Mouse (Mus musculus): ENCODE measurements around the gene Ufsp1.

Gene Ufsp1

DNA sequence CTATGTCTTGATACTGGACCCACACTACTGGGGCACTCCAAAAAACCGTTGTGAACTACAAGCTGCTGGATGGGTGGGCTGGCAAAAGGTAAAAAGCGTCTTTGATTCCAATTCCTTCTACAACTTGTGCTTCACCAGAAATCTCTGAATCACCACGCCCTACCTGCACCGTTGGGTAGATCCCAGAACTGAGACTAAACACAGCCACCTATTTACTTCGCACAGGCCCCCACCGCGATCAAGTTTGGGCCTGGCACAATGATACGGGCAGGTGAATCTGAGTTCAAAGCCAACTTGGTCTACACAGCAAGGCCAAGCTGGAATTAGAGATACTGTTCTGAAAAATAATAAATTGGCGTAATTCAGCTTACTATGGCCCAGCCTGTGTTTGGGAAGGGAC, 867 bp downstream of the Ufsp1 start:
- DNase-seq (ENCODE audit: low spot score in 2 of 2), result no peak

DNA sequence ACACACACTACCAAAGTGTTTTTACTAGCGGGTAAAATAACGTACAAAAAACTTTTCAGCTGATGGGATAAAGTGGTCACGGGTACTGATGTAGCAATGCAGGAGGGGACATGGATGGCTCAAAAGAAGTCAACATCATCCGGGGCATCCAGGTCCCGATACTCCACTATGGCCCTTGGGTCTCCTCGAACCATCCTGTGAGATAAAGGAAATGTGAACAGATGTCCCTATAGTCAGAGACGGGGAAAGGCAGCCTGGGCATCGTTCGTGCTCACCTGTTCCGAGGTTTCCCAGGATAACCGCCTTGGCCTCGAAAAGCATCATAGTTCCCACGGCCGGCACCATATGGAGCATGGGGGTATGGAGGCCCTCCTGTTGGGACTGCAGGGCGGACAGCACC, 1.3 kb downstream of the Ufsp1 start:
- no peak for DNase-seq (ENCODE audit: low spot score in 2 of 2)

DNA sequence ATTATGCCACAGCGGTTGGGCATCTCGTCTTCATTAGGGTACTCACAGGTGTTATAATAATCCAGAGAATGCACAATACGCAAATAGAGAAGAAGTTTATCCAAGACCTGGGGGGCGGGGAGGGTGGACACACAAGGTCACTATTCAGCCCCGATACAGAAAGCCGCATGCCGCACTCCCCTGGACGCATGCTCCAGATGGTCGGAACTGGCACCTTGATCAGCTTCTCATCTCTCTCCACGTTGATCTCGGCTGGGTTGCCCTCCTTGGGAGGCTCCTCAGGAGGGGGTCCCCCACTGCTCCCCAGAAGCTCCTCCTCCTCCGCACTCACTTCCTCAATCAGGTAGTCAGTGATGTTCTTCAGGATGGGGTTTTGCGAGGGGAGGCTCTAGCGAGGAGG, 2.7 kb downstream of the Ufsp1 start:
- DNase-seq (ENCODE audit: low spot score in 2 of 2), result no peak

DNA sequence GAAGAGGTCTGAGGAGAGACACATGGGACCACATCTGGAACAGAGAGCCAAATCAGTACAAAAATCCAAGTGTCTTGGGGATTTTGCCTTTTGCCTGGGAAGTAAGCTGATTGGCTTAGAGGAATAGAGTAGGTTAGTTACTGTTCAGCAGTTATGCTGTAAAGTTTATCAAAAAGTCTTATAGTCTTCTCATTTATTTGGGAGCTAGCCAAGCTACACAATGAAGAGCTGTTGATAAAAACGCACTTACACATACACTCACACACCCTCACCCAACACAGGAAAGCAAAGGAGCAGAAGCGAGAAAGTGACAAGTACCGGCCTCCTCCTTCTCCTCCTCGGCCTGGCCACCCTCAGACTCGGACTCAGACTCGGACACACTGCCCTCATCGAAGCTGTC, 4.8 kb downstream of the Ufsp1 start:
- DNase-seq (ENCODE audit: low spot score in 2 of 2), result no peak

DNA sequence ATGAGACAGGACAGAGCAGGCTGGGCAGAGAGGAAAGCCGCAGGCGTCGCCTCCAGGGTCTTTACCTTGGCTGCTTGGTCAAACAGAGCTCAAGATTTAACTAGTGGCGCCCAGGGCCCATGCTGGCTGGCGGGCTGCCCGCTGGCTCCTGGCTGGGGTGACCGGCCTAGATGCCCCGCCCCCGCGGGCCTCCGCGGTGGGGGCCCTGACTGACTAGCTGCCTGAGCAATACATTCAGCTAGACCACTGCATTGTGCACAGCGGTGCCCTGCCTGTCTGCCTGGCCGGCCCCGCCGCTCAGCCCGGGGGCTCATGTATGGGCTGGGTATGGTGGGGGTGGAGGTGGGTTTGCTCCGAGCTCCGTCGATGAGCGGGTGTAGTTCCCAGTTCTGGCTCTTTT, 6.8 kb downstream of the Ufsp1 start:
- DNase-seq (ENCODE audit: low spot score in 2 of 2), result no peak

DNA sequence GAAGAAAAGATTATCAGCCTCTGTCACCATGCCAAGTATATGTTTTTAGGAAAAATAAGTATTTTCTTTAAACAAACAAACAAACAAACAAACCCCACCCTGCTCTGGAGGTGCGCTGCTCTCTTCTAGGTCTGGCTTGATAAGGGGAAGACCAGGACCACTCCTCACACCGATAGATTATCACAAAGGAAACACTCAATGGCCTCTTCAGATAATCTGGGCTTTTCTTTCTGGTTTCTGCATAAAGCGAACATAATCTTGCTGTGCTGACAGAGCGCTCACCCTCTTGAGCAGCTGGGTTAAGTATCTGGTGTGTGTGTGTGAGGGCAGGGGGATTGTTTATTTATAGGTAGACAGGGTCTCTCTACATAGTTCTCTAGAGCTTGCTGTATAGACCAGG, 9.2 kb downstream of the Ufsp1 start:
- no peak for DNase-seq (ENCODE audit: low spot score in 2 of 2)

DNA sequence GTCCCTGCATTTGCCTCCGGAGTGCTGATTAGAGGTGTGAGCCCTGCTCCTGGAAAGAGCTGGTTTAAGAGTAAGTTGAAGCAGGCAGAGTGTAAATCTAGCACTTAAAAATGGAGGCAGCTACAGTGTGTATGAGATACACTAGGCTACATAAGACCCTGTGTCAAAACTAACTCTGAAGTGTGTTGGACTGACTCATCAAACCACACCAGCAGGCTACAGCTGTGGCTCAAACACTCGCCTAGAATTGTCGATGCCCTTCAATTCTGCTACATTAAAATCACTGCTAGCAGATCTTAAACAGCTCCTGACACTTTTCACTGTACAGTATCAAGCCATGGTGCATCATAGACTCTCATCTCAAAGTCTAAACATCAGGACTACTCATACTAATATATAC, 9.7 kb downstream of the Ufsp1 start:
- DNase-seq (ENCODE audit: low spot score in 2 of 2), result no peak

DNA sequence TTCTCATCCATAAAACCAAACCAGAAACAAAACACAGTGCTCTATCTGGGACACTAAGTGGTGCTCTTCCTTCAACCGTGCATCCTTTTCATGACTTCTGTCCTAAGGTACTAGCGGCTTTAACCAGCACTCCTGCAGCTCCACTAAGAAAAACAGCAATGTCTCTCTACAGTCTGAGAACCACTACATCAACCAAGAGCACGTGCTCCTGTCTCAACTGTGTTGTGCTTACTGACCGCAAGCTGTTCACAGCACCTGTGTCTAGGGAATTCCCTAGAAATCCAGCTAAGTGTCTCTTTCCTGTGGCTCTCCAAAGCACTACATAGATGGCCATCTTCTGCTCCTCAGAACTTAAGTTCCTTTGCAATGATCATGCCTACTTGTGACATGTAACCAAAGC, 10.4 kb downstream of the Ufsp1 start:
- no peak for DNase-seq (ENCODE audit: low spot score in 2 of 2)

DNA sequence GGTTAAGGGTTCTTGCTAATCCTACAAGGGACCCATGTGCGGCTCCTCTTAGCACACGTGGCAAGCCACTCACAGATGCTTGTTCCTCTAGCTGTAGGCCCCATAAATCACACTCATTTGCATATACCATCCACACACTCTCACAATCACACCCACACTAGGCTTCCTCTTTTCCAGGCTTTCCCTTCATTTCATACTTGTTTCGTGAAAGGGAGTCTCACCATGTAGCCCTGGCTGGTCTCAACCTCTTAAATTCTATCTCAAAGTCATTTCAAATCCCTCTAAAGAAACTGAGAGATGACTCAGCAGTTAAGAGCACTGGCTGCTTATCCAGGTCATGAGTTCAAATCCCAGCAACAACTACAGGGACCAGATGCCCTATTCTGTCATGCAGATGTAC, 11.4 kb downstream of the Ufsp1 start:
- DNase-seq (ENCODE audit: low spot score in 2 of 2), result no peak

DNA sequence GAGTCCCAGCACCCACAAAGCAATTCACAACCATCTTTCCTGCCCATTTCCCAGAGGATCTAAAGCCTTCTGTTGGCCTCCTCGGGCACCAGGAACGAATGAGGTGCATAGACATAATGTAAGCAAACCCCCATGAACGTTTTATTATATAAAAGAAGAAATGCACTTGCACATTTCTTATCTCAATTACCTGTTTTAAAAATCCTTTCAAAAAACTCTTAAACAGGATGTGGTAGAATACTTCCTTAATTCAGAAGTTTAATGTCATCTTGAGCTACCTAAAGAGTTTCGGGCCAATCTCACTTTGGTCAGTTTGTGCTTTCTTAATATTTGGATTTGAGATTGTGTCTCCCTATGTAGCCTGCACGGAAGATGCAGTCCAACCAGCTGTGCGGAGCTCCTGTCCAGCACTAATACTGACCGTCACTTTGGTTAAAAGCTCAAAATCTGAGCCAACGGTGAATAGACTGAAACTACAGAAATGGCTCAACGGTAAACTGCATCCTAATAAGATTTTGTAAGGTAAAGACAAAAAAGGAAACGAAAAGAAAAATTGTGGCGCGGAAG, 12.1 kb downstream of the Ufsp1 start:
- no peak for DNase-seq (ENCODE audit: low spot score in 2 of 2)

DNA sequence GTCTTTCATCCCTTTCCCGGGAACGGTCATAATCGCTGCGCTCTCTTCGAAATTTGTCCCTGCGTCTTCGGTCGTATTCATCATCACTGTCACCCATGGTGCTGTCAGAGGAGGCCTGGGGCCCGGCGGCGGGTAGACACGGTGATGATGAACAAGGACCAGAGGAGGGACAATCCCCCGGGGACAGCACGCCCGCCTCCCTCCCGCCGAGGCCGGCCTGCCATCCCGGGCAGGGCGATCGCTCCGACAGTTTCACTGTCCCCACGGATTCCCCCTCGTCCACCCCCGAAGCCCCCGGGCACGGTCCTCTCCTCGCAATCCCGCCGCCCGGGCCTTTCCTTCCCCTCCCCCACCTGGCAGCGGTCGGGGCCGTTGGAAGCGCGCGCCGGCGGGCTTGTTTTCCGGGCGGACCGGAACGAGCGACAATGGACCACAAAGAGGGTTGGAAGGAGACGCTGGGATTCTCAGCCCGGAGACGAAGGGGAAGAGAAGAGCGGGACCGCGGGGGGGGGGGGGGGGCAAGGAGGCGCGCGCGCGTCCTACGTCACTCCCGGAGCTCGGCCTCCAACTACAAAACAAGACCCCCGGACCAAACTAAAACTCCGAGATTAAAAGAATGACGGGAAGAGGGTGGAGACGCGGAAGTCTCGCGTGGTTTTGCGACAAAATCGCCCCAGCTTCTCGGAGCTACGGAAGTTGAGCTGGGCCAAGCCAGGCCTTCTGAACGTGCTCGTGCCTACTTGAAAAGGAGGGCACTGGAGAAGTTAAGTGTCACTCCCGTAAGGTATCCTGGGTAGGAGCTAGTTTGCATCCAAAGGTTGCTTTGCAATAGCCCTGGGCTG, 12.9 kb downstream of the Ufsp1 start, which contains the start of gene Srrt:
Gene Srrt, minus strand, starts transcription at position 604 of the 842 bp plus-strand sequence.
- peak; percentile 82 to 88 for DNase-seq (ENCODE audit: low spot score in 2 of 2)

DNA sequence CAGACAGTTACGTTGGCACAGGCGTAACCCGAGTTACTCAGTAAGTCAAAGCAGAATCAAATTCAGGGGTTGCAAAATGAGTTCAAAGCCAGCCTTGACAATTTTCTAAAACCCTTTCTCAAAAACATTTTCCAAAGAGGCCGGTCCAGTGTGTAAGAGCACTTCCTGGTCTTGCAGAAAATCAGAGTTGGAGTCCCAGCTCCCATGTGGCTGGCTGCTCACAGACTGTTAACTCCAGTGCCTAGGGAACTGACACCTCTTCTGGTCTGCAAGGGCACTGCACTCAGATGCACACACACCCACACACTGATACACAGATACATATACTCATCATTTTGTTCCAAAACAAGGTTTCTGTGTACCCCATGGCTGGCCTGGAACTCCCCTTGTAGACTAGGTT, 13.9 kb downstream of the Ufsp1 start:
- DNase-seq (ENCODE audit: low spot score in 2 of 2), result no peak

DNA sequence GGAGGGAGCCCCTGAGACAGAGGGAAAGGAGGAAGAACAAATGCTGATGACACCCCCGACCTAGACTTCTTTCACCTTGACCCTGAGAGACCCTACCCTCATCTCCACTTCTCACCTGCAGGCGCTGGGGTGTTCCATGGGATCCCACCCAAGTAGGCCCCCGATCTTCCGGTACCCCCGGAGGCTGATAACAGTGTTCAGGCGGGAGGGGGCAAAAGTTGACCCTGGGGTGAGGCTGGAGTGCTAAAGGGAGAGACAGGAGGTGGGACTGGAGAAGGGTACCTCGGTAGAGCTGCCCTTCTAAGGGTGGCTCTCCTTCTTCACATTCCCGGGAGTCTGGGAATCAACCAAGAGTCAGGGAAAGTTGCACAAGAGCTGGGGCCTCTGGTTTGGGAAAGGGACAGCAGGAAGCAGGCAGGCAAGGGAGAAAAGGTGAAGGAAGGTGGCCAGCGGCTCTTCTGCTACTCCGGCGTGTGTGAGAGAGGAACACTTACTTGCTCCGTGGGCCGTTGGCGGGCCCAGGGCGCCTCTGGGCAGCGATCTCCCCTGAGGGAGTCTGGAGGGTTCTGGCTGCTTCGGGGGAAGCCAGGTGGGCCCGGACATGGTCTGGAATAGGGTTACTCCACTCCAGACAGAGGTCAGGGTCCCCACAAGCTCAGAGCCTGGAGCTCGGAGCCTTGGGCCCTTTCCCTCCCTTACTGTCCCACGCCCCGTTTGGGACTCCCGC, 19.2 kb downstream of the Ufsp1 start:
- no peak for DNase-seq (ENCODE audit: low spot score in 2 of 2)

DNA sequence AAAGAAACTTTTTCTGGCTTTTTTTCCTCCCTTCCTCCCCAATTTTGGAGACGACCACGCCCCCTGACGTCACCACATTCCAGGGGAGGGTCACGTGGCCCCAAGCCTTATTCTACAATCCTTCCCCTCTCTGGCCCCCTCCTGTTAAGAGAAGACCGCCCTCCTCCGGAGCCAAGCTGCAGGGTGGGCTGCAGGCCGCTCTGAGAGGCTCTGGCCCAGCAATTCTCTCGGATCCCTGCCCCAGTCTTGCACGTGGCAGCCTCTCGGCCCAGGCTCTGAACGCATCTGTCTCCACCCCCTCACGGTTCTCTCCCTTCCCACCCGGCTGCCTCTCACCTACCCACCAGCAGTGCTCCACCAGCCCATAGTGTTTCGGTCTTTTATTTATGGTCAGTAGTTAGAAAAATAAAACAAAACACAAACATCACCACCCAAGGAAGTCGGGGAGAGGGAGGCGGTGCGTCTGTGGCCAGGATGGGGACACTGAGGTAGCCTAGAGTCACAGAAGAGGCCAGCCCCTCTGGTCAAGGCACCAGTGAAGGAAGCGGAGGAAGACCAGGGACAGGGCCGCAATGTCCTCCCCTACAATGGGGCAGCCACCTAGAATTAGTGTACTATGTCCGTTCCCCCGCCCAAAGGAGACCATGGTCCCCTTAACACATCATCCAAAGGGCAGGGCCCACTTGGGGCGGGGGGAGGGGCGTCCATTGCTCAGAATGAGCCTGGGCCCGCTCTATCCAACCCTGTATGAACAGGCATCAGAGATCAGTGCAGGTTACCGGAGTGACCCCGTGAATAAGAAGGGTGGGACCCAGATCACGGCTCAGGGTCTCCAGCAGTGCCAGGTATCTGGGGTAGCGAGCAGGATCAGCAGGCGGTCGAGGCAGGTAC, 20.0 kb downstream of the Ufsp1 start, which contains the start of gene Trip6:
Gene Trip6, minus strand, starts transcription at position 212 of the 891 bp plus-strand sequence.
- DNase-seq (ENCODE audit: low spot score in 2 of 2), result no peak

DNA sequence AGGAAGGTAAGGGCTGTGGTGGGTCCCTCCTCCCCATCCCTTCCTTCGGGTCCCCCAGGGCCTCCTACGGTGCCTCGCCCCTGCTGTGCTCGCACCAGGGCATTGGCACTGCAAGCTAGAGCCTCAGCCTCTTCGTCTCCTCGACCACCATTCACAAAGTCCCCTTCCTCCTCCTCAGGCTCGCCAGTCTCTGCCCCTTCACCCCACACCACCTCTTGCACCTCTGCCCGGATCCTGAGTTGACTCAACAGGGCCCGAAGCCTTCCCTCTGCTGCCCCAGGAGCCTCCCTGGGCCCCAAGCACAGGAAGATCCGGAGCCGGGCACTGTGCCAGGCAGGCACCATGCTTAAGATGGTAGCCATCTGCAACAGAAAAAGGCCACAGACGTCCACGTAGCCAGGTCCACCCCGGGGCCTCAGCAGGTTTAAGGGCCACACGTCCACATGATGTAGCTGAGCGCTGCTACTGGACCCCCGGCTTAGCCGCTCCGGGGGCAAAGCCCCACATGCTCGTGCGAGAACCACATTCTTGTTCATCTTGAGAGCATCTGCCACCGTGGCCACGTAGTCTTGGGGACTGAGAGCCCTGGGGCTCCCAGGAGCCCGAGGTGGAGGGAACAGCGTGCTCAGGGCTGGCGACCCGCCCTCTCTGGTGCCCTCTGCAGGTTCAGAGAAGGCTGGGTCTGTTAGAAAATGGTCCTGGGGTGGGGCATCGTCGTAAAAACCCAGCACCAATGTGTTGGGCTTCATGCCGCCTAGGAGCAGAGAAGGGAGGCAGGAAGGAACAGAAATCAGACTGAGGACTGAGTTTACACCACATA, 20.9 kb downstream of the Ufsp1 start:
- peak in 1 of 2 experiments; percentile 36 for DNase-seq (ENCODE audit: low spot score in 2 of 2)

DNA sequence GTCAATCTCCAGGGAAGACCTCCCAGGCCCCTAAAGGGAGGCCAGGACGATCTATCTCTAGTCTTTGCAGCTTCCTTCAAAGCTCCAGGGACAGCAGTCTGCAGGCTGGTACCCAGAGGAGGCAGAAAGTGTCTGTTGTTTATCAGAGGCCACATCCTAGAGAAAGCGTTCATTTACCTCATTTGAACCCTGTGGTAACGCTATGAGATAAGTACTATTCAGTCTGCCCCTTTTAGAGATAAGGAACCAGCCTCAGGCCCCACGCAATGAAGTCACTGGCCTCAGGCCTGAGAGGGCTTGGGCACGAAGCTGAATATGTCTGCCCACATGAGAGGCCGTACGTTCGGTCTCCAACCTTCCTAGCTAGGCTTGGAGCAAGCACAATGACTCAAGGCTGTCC, 22.9 kb downstream of the Ufsp1 start:
- DNase-seq (ENCODE audit: low spot score in 2 of 2), result no peak

DNA sequence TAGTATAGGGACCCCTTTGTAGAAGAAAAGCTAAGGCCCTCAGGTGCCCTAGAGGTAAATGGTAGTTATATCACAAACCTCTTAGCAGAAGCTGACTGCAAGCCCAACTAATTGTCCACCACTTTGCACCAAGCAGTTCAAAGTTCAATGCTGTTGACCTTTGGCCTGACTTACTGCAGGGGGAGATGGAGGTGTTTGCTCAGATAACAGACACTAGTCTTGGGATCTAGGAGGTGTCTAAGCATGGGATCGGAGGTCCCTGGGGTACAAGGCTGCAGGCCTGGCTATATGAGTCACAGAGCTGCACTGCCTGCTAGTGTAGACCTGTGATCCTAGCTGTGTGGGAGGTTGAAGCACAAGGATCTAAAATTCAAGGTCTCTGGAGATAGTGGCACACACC, 24.1 kb downstream of the Ufsp1 start:
- no peak for DNase-seq (ENCODE audit: low spot score in 2 of 2)

DNA sequence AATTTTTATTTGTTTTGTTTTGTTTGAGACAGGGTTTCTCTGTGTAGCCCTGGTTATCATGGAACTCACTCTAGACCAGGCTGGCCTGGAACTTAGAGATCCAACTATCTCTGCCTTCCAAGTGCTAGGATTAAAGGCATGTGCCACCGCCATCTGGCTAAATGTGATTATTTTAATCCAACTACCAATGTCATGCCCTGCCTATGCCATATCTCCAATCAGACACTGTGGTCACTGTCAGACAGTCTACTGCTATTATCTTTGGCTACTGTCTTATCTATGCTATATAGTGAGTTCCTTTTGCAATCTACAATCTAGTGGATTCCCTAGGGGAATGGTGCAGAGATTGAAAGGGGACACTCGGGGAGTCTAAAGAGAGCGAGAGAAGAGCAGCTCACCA, 26.6 kb downstream of the Ufsp1 start:
- no peak for DNase-seq (ENCODE audit: low spot score in 2 of 2)

DNA sequence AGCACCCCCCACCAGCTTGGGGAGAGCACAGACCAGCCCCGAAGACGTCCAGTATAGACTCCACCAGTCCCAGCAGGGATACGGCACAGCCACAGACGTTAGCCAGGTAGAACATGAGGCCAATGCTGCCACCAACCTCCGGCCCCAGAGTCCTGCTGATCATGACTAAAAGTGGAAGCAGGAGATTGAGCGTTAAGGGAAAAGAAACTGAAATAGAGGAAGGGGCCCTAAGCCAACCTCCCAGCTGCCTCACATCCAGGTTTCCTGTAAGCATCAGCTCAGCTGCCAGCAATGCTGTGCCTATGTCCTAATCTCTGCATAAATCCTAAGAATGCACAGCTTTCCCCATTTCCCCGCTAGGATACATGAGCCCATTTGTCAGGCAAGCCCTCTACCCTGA, 36.5 kb downstream of the Ufsp1 start:
- DNase-seq (ENCODE audit: low spot score in 2 of 2), result no peak

DNA sequence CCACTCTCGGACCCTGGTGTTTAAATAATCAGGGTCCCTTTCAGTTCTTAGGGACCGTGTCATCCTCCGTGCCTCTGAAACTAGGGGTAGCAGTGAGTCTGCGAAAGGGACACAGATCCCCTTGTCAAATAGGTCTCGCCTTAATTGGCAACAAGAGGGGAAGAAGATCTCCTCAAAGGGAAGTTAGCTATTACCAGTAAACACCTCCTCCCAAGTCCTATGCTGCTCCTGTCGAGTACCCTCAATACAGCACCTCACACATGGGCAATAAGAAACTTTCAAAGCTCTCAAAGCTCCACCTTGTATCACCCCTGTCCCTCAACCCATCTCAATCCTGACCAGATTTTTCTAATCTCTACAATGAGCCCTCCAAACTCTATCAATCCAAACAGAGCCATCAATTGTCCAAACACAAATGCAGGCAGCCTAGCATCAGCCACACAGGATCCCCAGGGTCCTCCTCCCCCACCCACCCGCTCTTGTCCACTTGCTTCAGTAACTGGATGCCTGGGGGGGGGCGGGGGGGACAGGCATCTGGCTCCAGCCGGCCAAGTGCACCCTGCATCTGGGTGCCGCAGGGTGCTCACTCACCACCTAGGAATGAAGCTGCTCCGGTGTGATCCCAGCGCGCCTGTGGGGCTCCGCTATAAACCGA, 38.6 kb downstream of the Ufsp1 start:
- DNase-seq (ENCODE audit: low spot score in 2 of 2), result no peak
